Mouse (Mus musculus) heart, embryonic 11.5 days (tissue): ENCODE measurements around the gene Sh2d1b1. TPM values are rescaled to one million over a fixed set of nuclear protein-coding genes. Genes with fewer than 3 reads are reported as not detected.

Source experiments
- ATAC-seq: fragments of 200-750 bp; cut with Nextera tagmentation; replicated peaks from 2 replicates; pipeline ENCODE4 v1.8.0; 2017; ENCODE audit warnings: moderate library complexity; ENCODE audit not compliant: insufficient number of reproducible peaks, low FRiP score, low TSS enrichment
- H3K27ac ChIP-seq: fragments of 300-500 bp; sonication (generic); 2 replicates; pipeline ENCODE4 v1.5.1; 2014; ENCODE audit warnings: mild to moderate bottlenecking, low read depth, low read length
- H3K27me3 ChIP-seq: fragments of 300-500 bp; sonication (generic); 2 replicates; pipeline ENCODE4 v1.6.1; 2014; ENCODE audit warnings: mild to moderate bottlenecking, low read length, mixed read lengths; ENCODE audit not compliant: control insufficient read depth, insufficient read depth
- H3K36me3 ChIP-seq: fragments of 300-500 bp; sonication (generic); 2 replicates; pipeline ENCODE4 v1.6.1; 2014; ENCODE audit warnings: mild to moderate bottlenecking, low read length, moderate library complexity, mixed read lengths; ENCODE audit not compliant: control insufficient read depth, insufficient read depth
- H3K4me1 ChIP-seq: fragments of 300-500 bp; sonication (generic); 2 replicates; pipeline ENCODE4 v1.6.1; 2014; ENCODE audit warnings: low read length; ENCODE audit not compliant: control insufficient read depth, insufficient read depth
- H3K4me2 ChIP-seq: fragments of 300-500 bp; sonication (generic); 2 replicates; pipeline ENCODE4 v1.6.1; 2014; ENCODE audit warnings: mild to moderate bottlenecking, moderate library complexity
- H3K4me3 ChIP-seq: fragments of 300-500 bp; sonication (generic); 2 replicates; pipeline ENCODE4 v1.5.1; 2014; ENCODE audit warnings: low read depth, low read length
- H3K9ac ChIP-seq: fragments of 300-500 bp; sonication (generic); 2 replicates; pipeline ENCODE4 v1.6.1; 2014; ENCODE audit warnings: mild to moderate bottlenecking, low read depth, low read length, moderate library complexity
- H3K9me3 ChIP-seq: fragments of 300-500 bp; sonication (generic); replicated peaks from 2 replicates; pipeline ENCODE4 v1.6.1; 2016; ENCODE audit warnings: low read length; ENCODE audit not compliant: control insufficient read depth
- WGBS: fragments of 180-500 bp; shearing (Covaris S2); extraction: QIAGEN DNeasy Blood & Tissue Kit; methylation state at CpG from one replicate; pipeline ENCODE4 v1.1.7; 2014; ENCODE audit not compliant: insufficient replicate concordance; 5-methylcytosine and 5-hydroxymethylcytosine counted together
- polyA plus RNA-seq: library from polyadenylated mRNA; unstranded; fragments of >200 nt; fragmentation: Nextera tagmentation; extraction: Ambion mirVana; gene quantifications from 2 replicates; pipeline ENCODE4 v1.2.1, GENCODE M21; 2014

Gene Sh2d1b1
- polyA plus RNA-seq, 1 experiment from 2014 or later: 0.11 TPM

GRCm38 (mm10) chr1:170305002-170305401 is 27.9 kb downstream of the Sh2d1b1 start:
- Histone ChIP-seq H3K4me2 (no peak overlapping the region), H3K4me3 (no peak overlapping the region), H3K27ac (no peak overlapping the region), H3K27me3 (no peaks in the 10 kb centered on the region), H3K4me1 (no peaks in the 10 kb centered on the region), H3K36me3 (0 out of 2 replicates have a peak, but pooled peaks cover 2% of the 10 kb centered on the region), H3K9me3 (no peaks in the 10 kb centered on the region), H3K9ac (no peak overlapping the region)
- ATAC-seq: no peak
- 83% methylated on average over 10 of the region's 10 CpGs for WGBS

DNA sequence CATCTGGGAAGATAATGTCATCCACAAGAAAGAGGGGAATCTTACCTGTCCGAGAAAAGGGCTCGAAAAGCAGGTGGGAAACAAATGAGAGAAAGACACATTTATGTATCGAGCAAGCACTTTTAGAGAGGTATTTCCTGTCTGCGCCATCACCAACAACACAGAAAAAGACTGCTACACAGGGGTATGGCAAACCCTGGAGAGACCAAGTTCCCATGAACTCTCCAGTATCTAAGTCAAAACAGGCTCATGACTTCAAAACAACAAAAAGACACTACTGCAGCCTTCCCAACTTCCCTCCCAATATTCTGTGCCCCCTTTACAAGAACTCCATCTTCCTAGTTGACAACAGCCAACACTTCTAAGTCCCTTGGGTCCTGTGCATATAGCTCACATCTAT is 29.1 kb downstream of the Sh2d1b1 start, which contains the start of gene Gm7694:
Gm7694 (minus strand) TSS at position 101 of the 400 bp plus-strand sequence.
- Histone ChIP-seq H3K27ac (no peak within 1 kb of the TSS), H3K4me3 (no peak within 1 kb of the TSS), H3K4me2 (no peak within 1 kb of the TSS), H3K4me1 (no peaks in the 10 kb centered on the region), H3K36me3 (no peaks in the 10 kb centered on the region), H3K27me3 (no peaks in the 10 kb centered on the region), H3K9ac (no peak within 1 kb of the TSS), H3K9me3 (no peaks in the 10 kb centered on the region)
- ATAC-seq: no peak
- WGBS: 90% methylated on average over 4 of the region's 4 CpGs

GRCm38 (mm10) chr1:170308503-170308902 is 31.4 kb downstream of the Sh2d1b1 start, which contains the start of gene Spata46:
Gene Spata46 (plus strand): TSS chr1:170308803.
- no peak for ATAC-seq
- H3K4me1 ChIP-seq: no peaks in the 10 kb centered on the region
- 88% methylated on average over 4 of the region's 4 CpGs for WGBS
- no peaks in the 10 kb centered on the region for H3K36me3 ChIP-seq
- no peak within 1 kb of the TSS for H3K27ac ChIP-seq
- no peaks in the 10 kb centered on the region for H3K27me3 ChIP-seq
- H3K4me3 ChIP-seq: no peak within 1 kb of the TSS
- no peak within 1 kb of the TSS for H3K4me2 ChIP-seq
- H3K9ac ChIP-seq: no peak within 1 kb of the TSS
- H3K9me3 ChIP-seq: no peaks in the 10 kb centered on the region

DNA sequence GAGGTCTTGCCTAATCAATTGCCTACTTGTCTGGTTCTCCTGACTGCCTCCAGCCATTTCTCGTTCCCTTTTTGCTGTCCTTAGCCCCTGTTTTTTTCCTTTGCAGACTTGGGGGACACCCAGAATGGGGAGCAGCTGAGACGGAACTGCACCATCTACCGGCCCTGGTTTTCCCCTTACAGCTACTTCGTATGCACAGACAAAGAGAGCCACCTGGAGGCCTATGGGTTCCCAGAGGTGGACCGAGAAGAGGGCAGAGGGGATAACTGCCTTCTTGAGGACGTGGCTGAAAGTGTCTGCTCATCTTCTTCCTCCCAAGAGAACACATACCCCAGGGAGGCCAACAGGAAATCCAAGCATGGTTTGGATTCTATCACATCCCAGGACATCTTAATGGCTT is 34.3 kb downstream of the Sh2d1b1 start:
- Histone ChIP-seq H3K4me3 (no peak overlapping the region), H3K4me2 (no peak overlapping the region), H3K27ac (no peak overlapping the region), H3K27me3 (no peaks in the 10 kb centered on the region), H3K36me3 (no peaks in the 10 kb centered on the region), H3K9ac (no peak overlapping the region), H3K9me3 (no peaks in the 10 kb centered on the region), H3K4me1 (no peaks in the 10 kb centered on the region)
- WGBS: 76% methylated on average over 6 of the region's 6 CpGs
- no peak for ATAC-seq

- H3K36me3 ChIP-seq: no peaks in the 10 kb centered on the region; the same call in 1 of the 2 replicates
- 82% methylated on average over 2 of the region's 2 CpGs for WGBS
- ATAC-seq: no peak
These were observed 44.9 kb downstream of the Sh2d1b1 start for GRCm38 (mm10) chr1:170322046-170322445.

DNA sequence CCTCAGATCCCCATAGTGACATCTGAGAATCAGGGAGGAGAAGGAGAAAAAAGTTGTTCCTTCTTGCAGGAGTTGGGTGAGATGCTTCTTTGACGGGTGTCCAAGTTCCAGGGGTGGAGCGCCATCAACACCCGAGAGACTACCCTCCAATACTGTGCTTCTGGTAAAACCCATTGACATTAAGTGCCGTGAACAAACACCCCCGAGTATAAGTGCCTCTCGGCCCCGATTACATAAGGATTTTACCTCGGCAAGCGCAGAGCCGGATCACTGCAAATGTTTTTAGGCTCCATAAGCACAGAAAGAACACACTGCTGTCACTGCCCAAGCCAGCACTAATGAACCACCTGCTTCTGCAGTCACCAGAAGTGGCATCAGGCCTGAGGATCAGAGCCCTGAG is 45.9 kb downstream of the Sh2d1b1 start:
- Histone ChIP-seq H3K9me3 (no peaks in the 10 kb centered on the region), H3K4me1 (no peaks in the 10 kb centered on the region), H3K9ac (no peak overlapping the region), H3K27ac (no peak overlapping the region), H3K4me3 (no peak overlapping the region), H3K36me3 (no peaks in the 10 kb centered on the region; the same call in 1 of the 2 replicates), H3K27me3 (no peaks in the 10 kb centered on the region), H3K4me2 (no peak overlapping the region)
- no peak for ATAC-seq
- 87% methylated on average over 10 of the region's 10 CpGs for WGBS

More at GRCm38 (mm10) chr1:170322046-170322445, 44.9 kb downstream of the Sh2d1b1 start:
- H3K4me1 ChIP-seq: no peaks in the 10 kb centered on the region
- H3K4me3 ChIP-seq: no peak overlapping the region
- H3K4me2 ChIP-seq: no peak overlapping the region
- H3K27me3 ChIP-seq: no peaks in the 10 kb centered on the region
- no peak overlapping the region for H3K27ac ChIP-seq
- H3K9ac ChIP-seq: no peak overlapping the region
- H3K9me3 ChIP-seq: no peaks in the 10 kb centered on the region

- no peaks in the 10 kb centered on the region for H3K4me1 ChIP-seq
- no peak overlapping the region for H3K9ac ChIP-seq
- no peak overlapping the region for H3K4me3 ChIP-seq
- H3K4me2 ChIP-seq: no peak overlapping the region
- no peaks in the 10 kb centered on the region for H3K36me3 ChIP-seq
- 89% methylated on average over 1 of the region's 1 CpGs for WGBS
- H3K27me3 ChIP-seq: no peaks in the 10 kb centered on the region
- no peak overlapping the region for H3K27ac ChIP-seq
- no peaks in the 10 kb centered on the region for H3K9me3 ChIP-seq
- ATAC-seq: no peak
These were observed 47.2 kb downstream of the Sh2d1b1 start for GRCm38 (mm10) chr1:170324312-170324711.

GRCm38 (mm10) chr1:170325277-170325676 is 48.2 kb downstream of the Sh2d1b1 start:
- Histone ChIP-seq H3K27me3 (no peaks in the 10 kb centered on the region), H3K9ac (no peak overlapping the region), H3K27ac (no peak overlapping the region), H3K4me2 (no peak overlapping the region), H3K4me1 (no peaks in the 10 kb centered on the region), H3K4me3 (no peak overlapping the region), H3K9me3 (no peaks in the 10 kb centered on the region), H3K36me3 (no peaks in the 10 kb centered on the region)
- ATAC-seq: no peak
- WGBS: 83% methylated on average over 4 of the region's 4 CpGs

DNA sequence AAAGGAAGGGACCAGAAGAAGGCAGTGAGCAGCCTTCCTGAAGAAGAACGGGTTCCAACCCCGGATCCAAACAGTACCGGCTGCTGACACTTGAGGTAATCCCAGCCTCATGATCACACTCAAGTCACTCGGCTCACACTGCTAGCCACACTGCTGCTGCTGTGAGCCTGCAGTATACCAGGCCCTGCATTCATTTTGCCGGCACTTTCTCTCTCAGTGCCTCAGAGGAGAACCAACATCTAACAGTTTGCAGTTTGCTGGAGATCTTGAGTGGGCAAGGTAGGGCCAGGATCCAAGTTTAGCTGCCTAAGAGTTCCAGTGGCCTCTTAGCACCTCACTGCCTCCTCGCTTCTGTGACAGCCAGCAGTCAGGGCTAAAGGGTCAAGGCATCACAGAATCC is 54.8 kb downstream of the Sh2d1b1 start:
- Histone ChIP-seq H3K4me2 (no peak overlapping the region), H3K4me3 (no peak overlapping the region), H3K27ac (peak overlapping the region; percentile 36; the same call in 1 of the 2 replicates), H3K27me3 (no peaks in the 10 kb centered on the region), H3K9me3 (no peaks in the 10 kb centered on the region), H3K4me1 (peaks cover 7% of the 10 kb centered on the region; the same call in 1 of the 2 replicates), H3K9ac (no peak overlapping the region), H3K36me3 (no peaks in the 10 kb centered on the region)
- ATAC-seq: no peak
- 42% methylated on average over 6 of the region's 6 CpGs for WGBS
